Mouse (Mus musculus): ENCODE data around the gene Npr1. TPM values are rescaled to one million over a fixed set of nuclear protein-coding genes. Genes with fewer than 3 reads are reported as not detected.

Gene Npr1
- polyA plus RNA-seq (2015; fragmentation: Nextera tagmentation; extraction: Ambion mirVana), result 24.3 and 25.0 TPM in 2 replicates

- H3K4me3 ChIP-seq (ENCODE audit: low read length), result peak within 1 kb of the TSS; percentile 75
- peak; percentile 69 for ATAC-seq (ENCODE audit: low read depth)
- H3K27me3 ChIP-seq (ENCODE audit: control insufficient read depth, insufficient read depth, low read depth, low read length), result peaks cover 7% of the 10 kb centered on the region
- H3K9ac ChIP-seq (ENCODE audit: low read length), result peak within 1 kb of the TSS; percentile 81
- WGBS, result under 1% methylated on average over 29 of the region's 49 CpGs
- peak within 1 kb of the TSS; percentile 93 for H3K4me2 ChIP-seq (ENCODE audit: low read depth, low read length)
- H3K27ac ChIP-seq (ENCODE audit: low read length), result peak within 1 kb of the TSS; percentile 80
- H3K9me3 ChIP-seq (ENCODE audit: control insufficient read depth, low read length), result no peaks in the 10 kb centered on the region
- H3K4me1 ChIP-seq (replicated peaks; ENCODE audit: control insufficient read depth, insufficient read depth, low read length), result peaks cover 6% of the 10 kb centered on the region
- H3K36me3 ChIP-seq (ENCODE audit: control insufficient read depth, insufficient read depth, low read length), result no peaks in the 10 kb centered on the region
These were observed at the start of gene Npr1 for GRCm38 (mm10) chr3:90465686-90466310. TSS of gene Npr1 (minus strand) at chr3:90465866.

GRCm38 (mm10) chr3:90515242-90515641 is 49.6 kb upstream of the Npr1 start:
- no peaks in the 10 kb centered on the region for H3K36me3 ChIP-seq (ENCODE audit: control insufficient read depth, insufficient read depth, low read length)
- H3K4me1 ChIP-seq (replicated peaks; ENCODE audit: control insufficient read depth, insufficient read depth, low read length), result peaks cover 12% of the 10 kb centered on the region
- peak overlapping the region; percentile 76 for H3K4me2 ChIP-seq (ENCODE audit: low read depth, low read length)
- no peaks in the 10 kb centered on the region for H3K27me3 ChIP-seq (ENCODE audit: control insufficient read depth, insufficient read depth, low read depth, low read length)
- no peak; the same call in 1 of the 2 replicates for ATAC-seq (ENCODE audit: low read depth)
- no peaks in the 10 kb centered on the region for H3K9me3 ChIP-seq (ENCODE audit: control insufficient read depth, low read length)
- peak overlapping the region; percentile 66 for H3K9ac ChIP-seq (ENCODE audit: low read length)
- WGBS, result 25% methylated on average over 1 of the region's 1 CpGs
- peak overlapping the region; percentile 58; the same call in 1 of the 2 replicates for H3K27ac ChIP-seq (ENCODE audit: low read length)
- H3K4me3 ChIP-seq (ENCODE audit: low read length), result peak overlapping the region; percentile 57

DNA sequence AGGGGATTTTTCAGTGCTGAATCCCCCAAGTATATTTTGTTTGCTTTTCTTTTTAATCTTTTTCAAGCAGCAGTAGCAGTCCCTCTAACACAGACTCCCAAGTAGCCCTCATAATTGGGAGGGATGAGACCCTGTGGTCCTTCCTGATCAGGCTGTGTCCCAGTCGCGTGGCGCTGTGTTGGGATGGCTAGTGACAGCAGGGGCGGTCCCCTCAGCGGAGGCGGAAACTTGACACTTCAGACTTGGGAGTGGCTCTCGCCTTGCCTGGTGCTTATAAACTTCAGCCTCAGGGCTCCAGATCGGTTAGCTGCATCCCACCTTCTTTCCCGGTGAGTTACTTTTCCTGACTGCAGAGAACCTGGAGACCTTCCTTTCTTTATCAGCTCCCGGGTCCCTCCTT is 49.0 kb upstream of the Npr1 start:
- 0% methylated on average over 10 of the region's 10 CpGs for WGBS
- peak; percentile 89 for ATAC-seq (ENCODE audit: low read depth)
- H3K4me2 ChIP-seq (ENCODE audit: low read depth, low read length), result peak overlapping the region; percentile 76

DNA sequence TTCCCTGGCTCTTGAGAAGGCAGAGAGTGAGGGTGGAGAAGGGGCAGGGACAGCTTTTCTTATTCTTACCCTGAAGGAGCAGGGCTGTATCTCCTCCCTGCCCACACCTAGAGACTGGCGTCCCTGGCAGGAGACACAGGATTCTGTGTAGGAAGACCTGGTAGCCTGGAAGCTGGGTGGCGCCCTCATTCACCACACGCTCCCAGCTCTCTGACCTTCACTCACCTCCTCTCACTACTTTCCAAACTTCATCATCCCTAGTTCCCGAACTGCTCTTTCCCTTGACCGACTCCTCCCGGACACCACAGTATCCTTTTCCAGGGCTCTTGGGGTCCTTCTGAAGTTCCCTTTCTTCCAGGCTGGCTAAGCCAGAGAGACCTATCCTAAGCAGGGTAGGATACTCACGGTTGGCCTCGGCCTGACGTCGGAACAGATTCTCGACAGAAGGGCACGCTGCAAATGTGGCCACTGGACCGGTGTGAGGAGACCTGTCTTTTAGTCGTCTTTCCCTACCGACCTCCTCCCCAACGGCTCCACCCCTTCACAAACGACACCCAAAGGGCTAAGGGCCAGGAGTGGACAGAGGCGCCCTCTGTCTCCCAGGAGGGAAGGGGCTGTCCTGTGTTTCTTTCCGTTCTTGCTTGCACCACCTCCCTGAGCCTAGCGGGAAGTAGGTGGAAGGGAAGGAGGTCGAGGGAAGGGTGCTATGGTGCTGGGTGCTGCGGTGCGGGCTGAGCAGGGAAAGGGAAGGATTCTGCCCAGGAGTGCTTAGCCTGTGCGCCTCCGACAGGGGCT is 48.3 kb upstream of the Npr1 start, which contains the start of the genes S100a1 and S100a13:
Gene S100a1, minus strand, starts transcription at position 597 of the 795 bp plus-strand sequence.
Gene S100a13, plus strand, starts transcription at position 640 of the 795 bp plus-strand sequence.
- Histone ChIP-seq H3K27ac (ENCODE audit: low read length) (peak within 1 kb of the TSS; percentile 58), H3K9me3 (ENCODE audit: control insufficient read depth, low read length) (no peaks in the 10 kb centered on the region), H3K36me3 (ENCODE audit: control insufficient read depth, insufficient read depth, low read length) (no peaks in the 10 kb centered on the region), H3K27me3 (ENCODE audit: control insufficient read depth, insufficient read depth, low read depth, low read length) (no peaks in the 10 kb centered on the region), H3K4me3 (ENCODE audit: low read length) (peak within 1 kb of the TSS; percentile 57), H3K4me2 (ENCODE audit: low read depth, low read length) (peak within 1 kb of the TSS; percentile 76), H3K9ac (ENCODE audit: low read length) (peak within 1 kb of the TSS; percentile 66), H3K4me1 (replicated peaks; ENCODE audit: control insufficient read depth, insufficient read depth, low read length) (peaks cover 15% of the 10 kb centered on the region)
- WGBS, result 4% methylated on average over 25 of the region's 25 CpGs
- peak; percentile 63 for ATAC-seq (ENCODE audit: low read depth)

More for the DNA sequence above, 49.0 kb upstream of the Npr1 start:
- Histone ChIP-seq H3K27ac (ENCODE audit: low read length) (peak overlapping the region; percentile 58), H3K27me3 (ENCODE audit: control insufficient read depth, insufficient read depth, low read depth, low read length) (no peaks in the 10 kb centered on the region), H3K9me3 (ENCODE audit: control insufficient read depth, low read length) (no peaks in the 10 kb centered on the region), H3K36me3 (ENCODE audit: control insufficient read depth, insufficient read depth, low read length) (no peaks in the 10 kb centered on the region), H3K4me3 (ENCODE audit: low read length) (peak overlapping the region; percentile 57), H3K9ac (ENCODE audit: low read length) (peak overlapping the region; percentile 66), H3K4me1 (replicated peaks; ENCODE audit: control insufficient read depth, insufficient read depth, low read length) (peaks cover 13% of the 10 kb centered on the region)

DNA sequence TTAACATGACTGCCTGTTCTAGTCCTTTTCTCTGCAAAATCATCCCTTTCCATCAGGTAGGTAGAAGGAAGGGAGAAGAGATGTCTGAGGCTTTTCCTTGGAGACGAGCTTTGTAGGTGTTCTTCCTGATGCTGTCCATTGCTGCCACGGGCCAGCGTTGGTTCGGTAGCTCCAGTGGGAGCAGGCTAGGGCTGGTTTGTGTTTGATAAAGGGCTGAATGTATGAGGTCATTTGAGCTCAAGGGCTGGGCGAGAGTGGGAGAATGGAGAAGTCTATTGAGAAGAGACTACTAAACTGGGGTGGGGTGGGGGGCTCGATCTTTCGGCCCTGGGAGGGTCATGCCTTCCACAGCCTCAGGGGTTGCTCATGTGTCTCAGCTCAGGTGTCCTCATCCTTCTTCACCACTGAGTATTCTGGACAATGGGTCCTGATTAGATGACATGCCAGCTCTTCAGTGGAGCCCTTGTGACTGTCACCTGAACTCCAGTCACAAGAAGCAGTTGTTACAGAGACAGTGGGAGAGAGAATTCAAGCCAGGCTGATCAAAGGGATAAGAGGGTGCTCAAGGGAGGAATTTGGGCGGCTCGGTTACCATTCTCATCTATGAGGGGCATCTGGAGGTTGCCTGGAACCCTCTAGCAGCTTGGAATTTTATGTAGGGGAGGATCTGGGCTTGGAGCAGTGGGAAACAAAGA is 47.4 kb upstream of the Npr1 start:
- peaks cover 17% of the 10 kb centered on the region for H3K4me1 ChIP-seq (replicated peaks; ENCODE audit: control insufficient read depth, insufficient read depth, low read length)
- H3K27me3 ChIP-seq (ENCODE audit: control insufficient read depth, insufficient read depth, low read depth, low read length), result no peaks in the 10 kb centered on the region
- no peaks in the 10 kb centered on the region for H3K9me3 ChIP-seq (ENCODE audit: control insufficient read depth, low read length)
- WGBS, result 71% methylated on average over 9 of the region's 9 CpGs
- H3K4me3 ChIP-seq (ENCODE audit: low read length), result no peak overlapping the region
- no peak for ATAC-seq (ENCODE audit: low read depth)
- peak overlapping the region; percentile 76 for H3K4me2 ChIP-seq (ENCODE audit: low read depth, low read length)
- H3K9ac ChIP-seq (ENCODE audit: low read length), result no peak overlapping the region
- no peak overlapping the region for H3K27ac ChIP-seq (ENCODE audit: low read length)
- H3K36me3 ChIP-seq (ENCODE audit: control insufficient read depth, insufficient read depth, low read length), result no peaks in the 10 kb centered on the region

- peaks cover 25% of the 10 kb centered on the region for H3K4me1 ChIP-seq (replicated peaks; ENCODE audit: control insufficient read depth, insufficient read depth, low read length)
- no peak for ATAC-seq (ENCODE audit: low read depth)
- H3K9ac ChIP-seq (ENCODE audit: low read length), result no peak overlapping the region
- no peak overlapping the region for H3K27ac ChIP-seq (ENCODE audit: low read length)
- H3K9me3 ChIP-seq (ENCODE audit: control insufficient read depth, low read length), result no peaks in the 10 kb centered on the region
- H3K4me2 ChIP-seq (ENCODE audit: low read depth, low read length), result no peak overlapping the region
- H3K4me3 ChIP-seq (ENCODE audit: low read length), result no peak overlapping the region
- no peaks in the 10 kb centered on the region for H3K27me3 ChIP-seq (ENCODE audit: control insufficient read depth, insufficient read depth, low read depth, low read length)
- H3K36me3 ChIP-seq (ENCODE audit: control insufficient read depth, insufficient read depth, low read length), result no peaks in the 10 kb centered on the region; the same call in 1 of the 2 replicates
- 82% methylated on average over 5 of the region's 5 CpGs for WGBS
These were observed 46.6 kb upstream of the Npr1 start for GRCm38 (mm10) chr3:90512276-90512675.

DNA sequence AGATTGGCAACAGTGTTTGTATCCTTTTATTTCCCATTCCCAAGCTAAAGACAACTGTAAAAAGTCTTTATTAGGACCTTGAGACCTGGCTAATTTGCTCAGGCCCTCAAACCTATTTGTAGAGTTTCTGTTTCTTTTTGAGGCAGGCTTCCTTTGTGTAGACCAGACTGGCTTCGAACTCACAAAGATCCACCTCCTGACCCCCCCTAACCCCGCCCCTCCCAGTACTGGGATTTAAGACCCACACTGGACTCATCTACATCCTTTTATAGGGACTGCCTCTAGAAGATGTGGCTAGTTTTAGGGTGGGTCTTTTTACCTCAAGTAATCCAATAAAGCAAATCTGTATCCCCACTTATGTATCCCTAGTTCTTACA is 44.1 kb upstream of the Npr1 start:
- Histone ChIP-seq H3K4me3 (ENCODE audit: low read length) (peak overlapping the region; percentile 98), H3K27me3 (ENCODE audit: control insufficient read depth, insufficient read depth, low read depth, low read length) (no peaks in the 10 kb centered on the region), H3K4me2 (ENCODE audit: low read depth, low read length) (peak overlapping the region; percentile 65), H3K9ac (ENCODE audit: low read length) (peak overlapping the region; percentile 50), H3K36me3 (ENCODE audit: control insufficient read depth, insufficient read depth, low read length) (peaks cover 16% of the 10 kb centered on the region), H3K9me3 (ENCODE audit: control insufficient read depth, low read length) (no peaks in the 10 kb centered on the region), H3K4me1 (replicated peaks; ENCODE audit: control insufficient read depth, insufficient read depth, low read length) (peaks cover 25% of the 10 kb centered on the region), H3K27ac (ENCODE audit: low read length) (peak overlapping the region; percentile 70; the same call in 1 of the 2 replicates)
- 20% methylated on average over 2 of the region's 2 CpGs for WGBS
- no peak for ATAC-seq (ENCODE audit: low read depth)

DNA sequence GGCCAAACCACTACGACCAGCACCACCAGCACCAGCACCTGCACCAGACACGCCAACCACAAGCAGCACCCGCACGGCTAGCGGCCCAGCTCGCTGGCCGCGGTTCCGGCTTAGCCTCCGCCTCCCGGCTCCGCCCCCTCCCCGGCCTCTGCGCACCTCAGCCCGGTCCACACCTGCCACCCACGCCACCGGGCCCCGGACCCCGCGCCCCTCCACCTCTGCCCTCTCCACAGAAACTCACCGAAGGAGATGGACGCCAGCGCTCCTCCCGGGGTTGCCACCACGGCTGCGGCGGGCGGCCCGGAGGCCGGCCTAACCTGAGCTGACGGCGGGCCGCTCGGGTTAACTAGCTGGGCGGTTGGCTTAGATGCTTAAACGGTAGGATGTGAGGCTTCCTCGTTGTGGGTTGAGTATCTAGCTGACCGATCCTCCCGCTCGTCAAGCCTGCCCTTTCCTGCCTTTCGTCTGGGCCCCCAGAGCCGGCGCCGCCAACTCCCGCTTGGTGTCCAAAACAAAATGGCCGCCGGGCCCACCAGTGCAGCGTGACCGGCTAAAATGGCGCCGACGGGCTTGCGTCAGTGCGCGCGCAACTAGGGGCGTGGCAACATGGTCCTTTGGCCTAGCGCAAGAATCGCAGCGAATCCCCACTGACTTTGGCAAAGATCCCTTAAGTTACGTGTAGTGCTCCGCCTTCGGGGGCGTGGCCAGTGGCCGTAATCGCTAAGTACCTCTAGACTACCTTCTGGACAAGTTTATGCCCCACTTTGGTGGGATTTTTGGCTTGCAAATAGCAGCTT is 43.5 kb upstream of the Npr1 start, which contains the start of gene Chtop:
Gene Chtop, minus strand, starts transcription at position 549 of the 797 bp plus-strand sequence.
- H3K4me3 ChIP-seq (ENCODE audit: low read length), result peak within 1 kb of the TSS; percentile 98
- WGBS, result under 1% methylated on average over 60 of the region's 66 CpGs
- no peaks in the 10 kb centered on the region for H3K9me3 ChIP-seq (ENCODE audit: control insufficient read depth, low read length)
- no peaks in the 10 kb centered on the region for H3K27me3 ChIP-seq (ENCODE audit: control insufficient read depth, insufficient read depth, low read depth, low read length)
- ATAC-seq (ENCODE audit: low read depth), result peak; percentile 94
- peak within 1 kb of the TSS; percentile 86 for H3K4me2 ChIP-seq (ENCODE audit: low read depth, low read length)
- peaks cover 24% of the 10 kb centered on the region for H3K4me1 ChIP-seq (replicated peaks; ENCODE audit: control insufficient read depth, insufficient read depth, low read length)
- H3K9ac ChIP-seq (ENCODE audit: low read length), result peak within 1 kb of the TSS; percentile 99
- H3K27ac ChIP-seq (ENCODE audit: low read length), result peak within 1 kb of the TSS; percentile 93
- H3K36me3 ChIP-seq (ENCODE audit: control insufficient read depth, insufficient read depth, low read length), result peaks cover 18% of the 10 kb centered on the region
